Mouse (Mus musculus) intestine, postnatal 0 days (tissue): ENCODE results near the gene Pla2r1. TPM values are rescaled to one million over a fixed set of nuclear protein-coding genes. Genes with fewer than 3 reads are reported as not detected.

Experiments used
- ATAC-seq: fragments of 200-750 bp; cut with Nextera tagmentation; 2 replicates; pipeline ENCODE4 v1.8.0; 2017; ENCODE audit warnings: mild to moderate bottlenecking, moderate TSS enrichment, moderate library complexity
- H3K27ac ChIP-seq: fragments of 300-500 bp; sonication (generic); 2 replicates; pipeline ENCODE4 v1.5.1; 2014; ENCODE audit warnings: mild to moderate bottlenecking, low read depth, low read length, moderate library complexity
- H3K27me3 ChIP-seq: fragments of 300-500 bp; sonication (generic); replicated peaks from 2 replicates; pipeline ENCODE4 v1.6.1; 2014; ENCODE audit warnings: low read length, mixed read lengths; ENCODE audit not compliant: control insufficient read depth, insufficient read depth
- H3K36me3 ChIP-seq: fragments of 300-500 bp; sonication (generic); 2 replicates; pipeline ENCODE4 v1.6.1; 2014; ENCODE audit warnings: mild to moderate bottlenecking, moderate library complexity; ENCODE audit not compliant: control insufficient read depth, insufficient read depth
- H3K4me1 ChIP-seq: fragments of 300-500 bp; sonication (generic); replicated peaks from 2 replicates; pipeline ENCODE4 v1.6.1; 2014; ENCODE audit warnings: antibody characterized with exemption, low read length, mixed read lengths; ENCODE audit not compliant: control insufficient read depth, insufficient read depth
- H3K4me2 ChIP-seq: fragments of 300-500 bp; sonication (generic); replicated peaks from 2 replicates; pipeline ENCODE4 v1.6.1; 2014; ENCODE audit warnings: low read depth, mild to moderate bottlenecking, moderate library complexity
- H3K4me3 ChIP-seq: fragments of 300-500 bp; sonication (generic); 2 replicates; pipeline ENCODE4 v1.5.1; 2014; ENCODE audit warnings: low read depth, low read length
- H3K9ac ChIP-seq: fragments of 300-500 bp; sonication (generic); 2 replicates; pipeline ENCODE4 v1.6.1; 2014; ENCODE audit warnings: mild to moderate bottlenecking, low read depth, low read length
- H3K9me3 ChIP-seq: fragments of 300-500 bp; sonication (generic); 2 replicates; pipeline ENCODE4 v1.6.1; 2016; ENCODE audit warnings: mixed run types; ENCODE audit not compliant: control insufficient read depth
- CTCF ChIP-seq: sonication (generic); IDR thresholded peaks from 2 replicates; pipeline ENCODE4 v1.5.1; 2016; ENCODE audit warnings: low read depth, mild to moderate bottlenecking, control low read depth, antibody characterized with exemption, moderate library complexity
- WGBS: fragments of 180-500 bp; shearing (Covaris S2); extraction: QIAGEN DNeasy Blood & Tissue Kit; methylation state at CpG from one replicate; pipeline ENCODE4 v1.1.7; 2014; 5-methylcytosine and 5-hydroxymethylcytosine counted together
- polyA plus RNA-seq: library from polyadenylated mRNA; unstranded; fragments of >200 nt; fragmentation: Nextera tagmentation; extraction: Ambion mirVana; gene quantifications from 2 replicates; pipeline ENCODE4 v1.2.1, GENCODE M21; 2015

The Pla2r1 gene
- polyA plus RNA-seq, 1 experiment from 2014 or later = 0.96 TPM

DNA sequence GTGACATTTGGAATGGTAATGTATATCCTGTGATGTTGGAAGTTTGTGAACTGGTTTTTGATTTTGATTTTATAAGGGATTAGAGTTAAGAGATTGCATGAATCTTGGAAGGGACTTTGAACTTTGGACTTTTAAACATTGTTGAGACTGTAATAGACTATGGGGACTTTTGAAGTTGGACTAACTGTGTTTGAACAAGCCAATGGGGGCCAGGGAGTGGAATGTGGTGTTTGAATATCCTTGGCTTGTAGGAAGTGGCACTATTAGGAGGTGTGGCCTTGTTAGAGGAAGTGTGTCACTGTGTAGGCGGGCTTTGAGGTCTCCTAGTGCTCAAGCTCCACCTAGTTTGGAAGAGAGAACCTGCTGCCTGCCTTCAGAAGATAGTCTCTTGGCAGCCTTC, 42.4 kb downstream of the Pla2r1 start:
- H3K4me3 ChIP-seq = no peak overlapping the region
- no peaks in the 10 kb centered on the region for H3K9me3 ChIP-seq
- peak; percentile 61; the same call in 1 of the 2 replicates for ATAC-seq
- no peaks in the 10 kb centered on the region for H3K36me3 ChIP-seq
- H3K4me1 ChIP-seq = no peaks in the 10 kb centered on the region
- no peak overlapping the region for H3K27ac ChIP-seq
- 88% methylated on average over 1 of the region's 1 CpGs for WGBS
- H3K27me3 ChIP-seq = no peaks in the 10 kb centered on the region
- H3K9ac ChIP-seq = no peak overlapping the region
- no peak overlapping the region for H3K4me2 ChIP-seq
- no peak for TF ChIP-seq CTCF

GRCm38 (mm10) chr2:60505145-60505544, 48.0 kb downstream of the Pla2r1 start:
- no peak for ATAC-seq
- no peak overlapping the region for H3K27ac ChIP-seq
- WGBS = 60% methylated on average over 2 of the region's 2 CpGs
- no peak overlapping the region for H3K4me2 ChIP-seq
- no peaks in the 10 kb centered on the region for H3K27me3 ChIP-seq
- no peaks in the 10 kb centered on the region for H3K36me3 ChIP-seq
- no peak overlapping the region for H3K9ac ChIP-seq
- no peak overlapping the region for H3K4me3 ChIP-seq
- no peaks in the 10 kb centered on the region for H3K4me1 ChIP-seq
- no peak for TF ChIP-seq CTCF
- H3K9me3 ChIP-seq = no peaks in the 10 kb centered on the region

DNA sequence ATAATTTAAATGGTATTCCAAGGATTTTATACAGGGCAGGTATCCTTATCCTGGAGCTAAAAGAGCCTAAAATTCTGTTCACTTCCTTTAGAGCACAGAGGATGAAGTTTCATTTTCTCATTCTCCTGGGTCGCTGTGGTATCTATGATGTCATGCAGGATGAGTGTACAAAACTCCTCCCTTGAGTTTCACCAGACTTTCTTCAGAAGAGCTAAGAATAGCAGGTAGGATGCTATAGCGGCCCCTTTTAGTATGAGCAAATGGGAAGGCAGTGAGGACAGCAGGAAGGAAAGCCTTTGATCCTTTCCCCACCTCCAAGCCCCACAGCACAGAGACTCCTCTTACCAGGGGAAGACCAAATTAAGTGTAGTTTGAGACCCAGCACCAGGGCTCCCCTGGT, 48.4 kb downstream of the Pla2r1 start:
- H3K9ac ChIP-seq = no peak overlapping the region
- no peaks in the 10 kb centered on the region for H3K27me3 ChIP-seq
- H3K4me3 ChIP-seq = no peak overlapping the region
- H3K4me1 ChIP-seq = no peaks in the 10 kb centered on the region
- no peaks in the 10 kb centered on the region for H3K36me3 ChIP-seq
- no peak for TF ChIP-seq CTCF
- WGBS = 48% methylated on average over 2 of the region's 2 CpGs
- no peak for ATAC-seq
- H3K27ac ChIP-seq = no peak overlapping the region
- H3K4me2 ChIP-seq = no peak overlapping the region
- no peaks in the 10 kb centered on the region for H3K9me3 ChIP-seq

DNA sequence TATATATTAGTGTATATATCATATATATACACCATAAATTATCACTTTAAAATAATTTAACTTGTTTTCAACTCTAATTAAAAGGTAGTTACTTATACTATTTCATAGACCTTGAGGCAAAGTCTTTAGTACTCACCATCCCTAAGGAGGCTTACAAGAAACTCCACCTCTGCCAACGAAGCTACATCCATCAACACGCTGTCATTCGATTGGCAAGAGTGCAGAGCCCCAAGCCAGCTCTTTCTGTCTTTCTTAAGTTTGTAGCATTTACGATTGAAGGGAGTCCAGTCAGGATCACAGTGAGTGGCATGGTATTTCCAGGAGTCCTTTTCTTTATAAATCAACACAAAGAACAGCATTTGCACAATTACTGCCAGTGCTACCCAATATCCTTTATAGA, 49.1 kb downstream of the Pla2r1 start:
- H3K4me1 ChIP-seq = no peaks in the 10 kb centered on the region
- H3K9ac ChIP-seq = no peak overlapping the region
- H3K4me2 ChIP-seq = no peak overlapping the region
- ATAC-seq = no peak
- no peaks in the 10 kb centered on the region for H3K9me3 ChIP-seq
- no peak overlapping the region for H3K27ac ChIP-seq
- H3K27me3 ChIP-seq = no peaks in the 10 kb centered on the region
- WGBS = 83% methylated on average over 4 of the region's 4 CpGs
- no peak for TF ChIP-seq CTCF
- no peaks in the 10 kb centered on the region for H3K36me3 ChIP-seq
- H3K4me3 ChIP-seq = no peak overlapping the region

DNA sequence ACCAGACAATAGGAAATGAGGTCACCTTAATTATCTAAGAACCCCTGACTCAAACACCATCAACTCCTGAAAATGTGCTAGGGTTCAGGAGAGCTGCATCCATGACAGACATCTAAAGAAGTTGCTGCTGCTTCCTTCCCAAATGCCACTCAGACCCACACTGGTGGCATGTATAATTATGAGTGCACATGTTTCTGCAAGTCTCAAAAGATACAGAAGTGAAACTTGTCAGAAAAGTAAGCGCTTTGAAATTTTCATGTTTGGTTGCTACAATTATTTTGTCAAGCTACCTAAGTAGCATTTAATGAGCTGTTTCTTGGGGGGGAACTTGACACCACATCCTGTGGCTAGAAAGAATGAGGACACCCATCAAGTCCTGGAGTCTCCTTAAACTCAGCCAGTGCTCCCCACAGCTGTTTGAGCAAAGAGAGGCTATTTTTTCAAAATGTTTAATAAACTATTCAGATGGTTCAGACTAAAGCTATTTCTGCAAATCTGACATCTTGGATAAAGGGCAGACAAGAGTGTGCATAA, 52.5 kb downstream of the Pla2r1 start:
- Histone ChIP-seq H3K4me2 (no peak overlapping the region), H3K27ac (no peak overlapping the region), H3K9ac (no peak overlapping the region), H3K36me3 (no peaks in the 10 kb centered on the region), H3K4me3 (no peak overlapping the region), H3K9me3 (no peaks in the 10 kb centered on the region), H3K4me1 (no peaks in the 10 kb centered on the region), H3K27me3 (no peaks in the 10 kb centered on the region)
- no peak for TF ChIP-seq CTCF
- WGBS = 77% methylated on average over 1 of the region's 1 CpGs
- no peak for ATAC-seq

- WGBS = 85% methylated on average over 7 of the region's 7 CpGs
- Histone ChIP-seq H3K36me3 (no peaks in the 10 kb centered on the region), H3K9me3 (no peaks in the 10 kb centered on the region), H3K27ac (no peak overlapping the region), H3K4me2 (no peak overlapping the region), H3K9ac (no peak overlapping the region), H3K4me1 (no peaks in the 10 kb centered on the region), H3K27me3 (no peaks in the 10 kb centered on the region), H3K4me3 (no peak overlapping the region)
- no peak for ATAC-seq
- no peak for TF ChIP-seq CTCF
These were observed 73.2 kb downstream of the Pla2r1 start for GRCm38 (mm10) chr2:60479906-60480305.

DNA sequence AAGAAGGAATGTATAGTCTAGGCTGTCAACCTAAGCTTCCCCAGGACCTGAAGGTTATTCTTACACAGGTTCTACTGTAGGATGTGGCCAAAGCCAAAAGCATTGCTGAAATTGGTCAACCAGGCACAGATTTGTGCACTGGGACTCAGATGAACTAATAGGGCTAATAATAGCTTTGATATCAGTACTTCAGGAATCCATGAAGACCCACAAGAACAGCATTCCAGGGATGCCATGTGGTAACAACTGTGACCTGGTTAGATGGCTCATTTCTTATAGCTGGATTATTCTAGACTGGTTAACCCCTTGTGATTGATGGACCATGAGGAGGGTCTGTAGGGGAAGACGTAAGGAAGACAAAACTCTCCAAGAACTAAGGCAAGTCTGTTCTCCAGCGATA, 74.3 kb downstream of the Pla2r1 start:
- Histone ChIP-seq H3K4me3 (no peak overlapping the region), H3K4me1 (no peaks in the 10 kb centered on the region), H3K9ac (no peak overlapping the region), H3K36me3 (no peaks in the 10 kb centered on the region), H3K9me3 (no peaks in the 10 kb centered on the region), H3K4me2 (no peak overlapping the region), H3K27ac (no peak overlapping the region), H3K27me3 (no peaks in the 10 kb centered on the region)
- TF ChIP-seq CTCF = no peak
- WGBS = 82% methylated on average over 2 of the region's 2 CpGs
- ATAC-seq = no peak
